Comparison of ENCODE assay signal across 21 mouse cellular contexts in genomic region chr10:83093705-83094104, GRCm38 (mm10).
"Had no signal": no experiment of that assay in that cellular context is flagged by ENCODE, and none has a peak within 500 bp of the region (broad histone marks: within the 10 kb centered on the region; RNA-seq: fewer than 3 reads in every experiment).

No protein-coding gene starts in this region.

- H3K9ac ChIP-seq: limb, embryonic 13.5 days; liver, embryonic 12.5 days; liver, embryonic 15.5 days; lung, embryonic 15.5 days; midbrain, embryonic 12.5 days; midbrain, embryonic 15.5 days; neural tube, embryonic 13.5 days had no signal

- ATAC-seq: liver, embryonic 12.5 days; midbrain, embryonic 15.5 days had no signal

- H3K9me3 ChIP-seq: limb, embryonic 10.5 days; limb, embryonic 13.5 days; liver, embryonic 12.5 days; liver, embryonic 15.5 days; lung, embryonic 15.5 days; midbrain, embryonic 12.5 days; midbrain, embryonic 15.5 days; neural tube, embryonic 13.5 days had no signal

- H3K36me3 ChIP-seq: limb, embryonic 10.5 days; limb, embryonic 13.5 days; liver, embryonic 15.5 days; lung, embryonic 15.5 days; midbrain, embryonic 12.5 days; midbrain, embryonic 15.5 days; neural tube, embryonic 13.5 days had no signal

- H3K27ac ChIP-seq: kidney, postnatal 0 days; layer of hippocampus, adult 2 months; limb, embryonic 10.5 days; limb, embryonic 13.5 days; liver, embryonic 12.5 days; liver, embryonic 15.5 days; lung, embryonic 15.5 days; midbrain, embryonic 12.5 days; midbrain, embryonic 15.5 days; neural tube, embryonic 13.5 days; stomach, postnatal 0 days had no signal

- DNase-seq: kidney, postnatal 25 days; layer of hippocampus, adult 9-11 months; liver; lung, adult 18-20 months; lung, postnatal 10 days; lung, postnatal 36 days; right cerebral cortex, adult 18-20 months; right cerebral cortex, postnatal 14 days; right cerebral cortex, postnatal 4 days; thymus, adult 2 months had no signal

- H3K27me3 ChIP-seq: liver, embryonic 12.5 days; liver, embryonic 15.5 days; lung, embryonic 15.5 days; midbrain, embryonic 12.5 days; midbrain, embryonic 15.5 days; neural tube, embryonic 13.5 days had no signal

- H3K4me2 ChIP-seq: limb, embryonic 13.5 days; liver, embryonic 12.5 days; liver, embryonic 15.5 days; lung, embryonic 15.5 days; midbrain, embryonic 12.5 days; midbrain, embryonic 15.5 days; neural tube, embryonic 13.5 days had no signal

- H3K4me3 ChIP-seq: layer of hippocampus, adult 2 months; limb, embryonic 10.5 days; limb, embryonic 13.5 days; liver, embryonic 12.5 days; liver, embryonic 15.5 days; lung, embryonic 15.5 days; midbrain, embryonic 12.5 days; midbrain, embryonic 15.5 days; neural tube, embryonic 13.5 days had no signal
